Mouse (Mus musculus) MEL (cell line): Measurements from ENCODE around the gene Ssu2. TPM values are rescaled to one million over a fixed set of nuclear protein-coding genes. Genes with fewer than 3 reads are reported as not detected.

Experiments
- DNase-seq: peaks from one replicate; pipeline ENCODE4 v3.0.0; 2011; ENCODE audit warnings: low read depth, low spot score
- H3K27ac ChIP-seq: 2 replicates; pipeline ENCODE4 v1.5.1; 2012; ENCODE audit warnings: low read depth, mild to moderate bottlenecking, control low read depth, low read length, moderate library complexity; ENCODE audit not compliant: control insufficient read depth
- H3K27me3 ChIP-seq, 2 experiments: fragments of 150-350 bp in 1 of 2; sonication (generic) in 1 of 2; 2 replicates each; pipeline ENCODE4 v1.6.1; 2012; ENCODE audit warnings: low read length in 2 of 2, mild to moderate bottlenecking in 2 of 2, improper control_type of control experiment in 1 of 2, moderate library complexity in 1 of 2; ENCODE audit not compliant: insufficient read depth in 2 of 2, control insufficient read depth in 1 of 2
- H3K36me3 ChIP-seq, 2 experiments: 2 replicates each; pipeline ENCODE4 v1.6.1; 2012 to 2014; ENCODE audit warnings: low read length in 2 of 2, improper control_type of control experiment in 1 of 2, inconsistent platforms in 1 of 2, mild to moderate bottlenecking in 1 of 2; ENCODE audit not compliant: insufficient read depth in 2 of 2, control insufficient read depth in 1 of 2
- H3K4me1 ChIP-seq, 2 experiments: fragments of 150-350 bp in 1 of 2; sonication (generic) in 1 of 2; 2 replicates each; pipeline ENCODE4 v1.6.1; 2012; ENCODE audit warnings: low read length in 2 of 2, improper control_type of control experiment in 1 of 2, mild to moderate bottlenecking in 1 of 2; ENCODE audit not compliant: insufficient read depth in 2 of 2, control insufficient read depth in 1 of 2
- H3K4me3 ChIP-seq, 2 experiments: fragments of 150-350 bp in 1 of 2; sonication (generic) in 1 of 2; 2 replicates each; pipeline ENCODE4 v1.5.1; 2012; ENCODE audit warnings: low read depth in 2 of 2, low read length in 2 of 2, mild to moderate bottlenecking in 2 of 2, moderate library complexity in 2 of 2, control low read depth in 1 of 2, improper control_type of control experiment in 1 of 2; ENCODE audit not compliant: control insufficient read depth in 1 of 2, insufficient read depth in 1 of 2
- H3K79me2 ChIP-seq: 2 replicates; pipeline ENCODE4 v1.6.1; 2012; ENCODE audit warnings: mild to moderate bottlenecking, low read length, moderate library complexity; ENCODE audit not compliant: control insufficient read depth, poor library complexity, insufficient read depth
- H3K9ac ChIP-seq: 2 replicates; pipeline ENCODE4 v1.6.1; 2012; ENCODE audit warnings: low read depth, mild to moderate bottlenecking, control low read depth, low read length, moderate library complexity; ENCODE audit not compliant: control insufficient read depth, poor library complexity, severe bottlenecking
- H3K9me3 ChIP-seq: fragments of 150-350 bp; sonication (generic); replicated peaks from 2 replicates; pipeline ENCODE4 v1.6.1; 2012; ENCODE audit warnings: mild to moderate bottlenecking, low read length, improper control_type of control experiment, moderate library complexity; ENCODE audit not compliant: insufficient read depth
- BHLHE40 ChIP-seq: IDR thresholded peaks from 2 replicates; pipeline ENCODE4 v1.6.1; 2012; ENCODE audit warnings: low read depth, mild to moderate bottlenecking, inconsistent platforms, low read length, improper control_type of control experiment, borderline replicate concordance
- CTCF ChIP-seq, 3 experiments: IDR thresholded peaks in 2 of 3; conservative IDR thresholded peaks in 1 of 3; 2 replicates each; pipeline ENCODE4 v1.5.1; 2011 to 2012; ENCODE audit warnings: low read length in 3 of 3, low read depth in 2 of 3, mild to moderate bottlenecking in 2 of 3, improper control_type of control experiment in 1 of 3, inconsistent platforms in 1 of 3, mixed read lengths in 1 of 3, moderate library complexity in 1 of 3; ENCODE audit not compliant: control insufficient read depth in 1 of 3, insufficient read depth in 1 of 3, poor library complexity in 1 of 3, severe bottlenecking in 1 of 3
- E2F4 ChIP-seq: IDR thresholded peaks from 2 replicates; pipeline ENCODE4 v1.6.1; 2011; ENCODE audit warnings: low read depth, low read length, improper control_type of control experiment, borderline replicate concordance
- EP300 ChIP-seq, 2 experiments: IDR thresholded peaks; 2 replicates each; pipeline ENCODE4 v1.6.1; 2011; ENCODE audit warnings: improper control_type of control experiment in 2 of 2, low read length in 2 of 2, low read depth in 1 of 2, mild to moderate bottlenecking in 1 of 2
- ETS1 ChIP-seq: IDR thresholded peaks from 2 replicates; pipeline ENCODE4 v1.6.1; 2012; ENCODE audit warnings: low read depth, mild to moderate bottlenecking, inconsistent platforms, low read length, improper control_type of control experiment, moderate library complexity
- GABPA ChIP-seq: IDR thresholded peaks from 2 replicates; pipeline ENCODE4 v1.6.1; 2012; ENCODE audit warnings: low read depth, mild to moderate bottlenecking, inconsistent platforms, low read length, improper control_type of control experiment, moderate library complexity
- GATA1 ChIP-seq: IDR thresholded peaks from 2 replicates; pipeline ENCODE4 v1.6.1; 2011; ENCODE audit warnings: low read depth, low read length, improper control_type of control experiment
- HCFC1 ChIP-seq: IDR thresholded peaks from 2 replicates; pipeline ENCODE4 v1.6.1; 2012; ENCODE audit warnings: low read depth, mild to moderate bottlenecking, inconsistent platforms, low read length, improper control_type of control experiment, moderate library complexity
- JUND ChIP-seq: IDR thresholded peaks from 2 replicates; pipeline ENCODE4 v1.6.1; 2011; ENCODE audit warnings: low read depth, mild to moderate bottlenecking, improper control_type of control experiment, low read length
- KAT2A ChIP-seq: conservative IDR thresholded peaks from 2 replicates; pipeline ENCODE4 v1.6.1; 2012; ENCODE audit warnings: low read depth, low read length, improper control_type of control experiment, inconsistent platforms
- MAX ChIP-seq: IDR thresholded peaks from 2 replicates; pipeline ENCODE4 v1.6.1; 2011; ENCODE audit warnings: low read length, improper control_type of control experiment
- MYB ChIP-seq: IDR thresholded peaks from 2 replicates; pipeline ENCODE4 v1.6.1; 2011; ENCODE audit warnings: mild to moderate bottlenecking, low read depth, low read length, improper control_type of control experiment
- MYC ChIP-seq: IDR thresholded peaks from 2 replicates; pipeline ENCODE4 v1.6.1; 2011; ENCODE audit warnings: low read depth, mild to moderate bottlenecking, low read length, improper control_type of control experiment, moderate library complexity
- NRF1 ChIP-seq: IDR thresholded peaks from 2 replicates; pipeline ENCODE4 v1.6.1; 2014; ENCODE audit warnings: low read depth, mild to moderate bottlenecking, inconsistent platforms, low read length, improper control_type of control experiment, moderate library complexity; ENCODE audit not compliant: poor library complexity, insufficient read depth, severe bottlenecking
- POLR2A ChIP-seq, 2 experiments: IDR thresholded peaks; 2 replicates each; pipeline ENCODE4 v1.6.1; 2011 to 2012; ENCODE audit warnings: low read length in 2 of 2, mild to moderate bottlenecking in 2 of 2, control low read depth in 1 of 2, improper control_type of control experiment in 1 of 2, low read depth in 1 of 2, moderate library complexity in 1 of 2; ENCODE audit not compliant: control insufficient read depth in 1 of 2, insufficient read depth in 1 of 2, poor library complexity in 1 of 2
- POLR2AphosphoS2 ChIP-seq: IDR thresholded peaks from 2 replicates; pipeline ENCODE4 v1.6.1; 2011; ENCODE audit warnings: low read length, improper control_type of control experiment
- RCOR1 ChIP-seq: IDR thresholded peaks from 2 replicates; pipeline ENCODE4 v1.6.1; 2012; ENCODE audit warnings: low read depth, mild to moderate bottlenecking, inconsistent platforms, low read length, improper control_type of control experiment
- SIN3A ChIP-seq: IDR thresholded peaks from 2 replicates; pipeline ENCODE4 v1.6.1; 2012; ENCODE audit warnings: low read length, improper control_type of control experiment, inconsistent platforms
- SMC3 ChIP-seq: IDR thresholded peaks from 2 replicates; pipeline ENCODE4 v1.6.1; 2011; ENCODE audit warnings: low read depth, low read length, improper control_type of control experiment
- TAL1 ChIP-seq: IDR thresholded peaks from 2 replicates; pipeline ENCODE4 v1.6.1; 2012; ENCODE audit warnings: mild to moderate bottlenecking, inconsistent platforms, low read length, moderate library complexity, mixed read lengths
- TBP ChIP-seq: IDR thresholded peaks from 2 replicates; pipeline ENCODE4 v1.8.0; 2011; ENCODE audit warnings: low read depth, low read length, improper control_type of control experiment
- TCF12 ChIP-seq: IDR thresholded peaks from 2 replicates; pipeline ENCODE4 v1.6.1; 2014; ENCODE audit warnings: low read depth, mild to moderate bottlenecking, inconsistent platforms, low read length, improper control_type of control experiment, moderate library complexity
- USF1 ChIP-seq: IDR thresholded peaks from 2 replicates; pipeline ENCODE4 v1.6.1; 2014; ENCODE audit warnings: low read depth, mild to moderate bottlenecking, inconsistent platforms, low read length, improper control_type of control experiment, moderate library complexity
- USF2 ChIP-seq, 2 experiments: IDR thresholded peaks; 2 replicates each; pipeline ENCODE4 v1.6.1; 2011 to 2012; ENCODE audit warnings: improper control_type of control experiment in 2 of 2, low read length in 2 of 2, borderline replicate concordance in 1 of 2, inconsistent platforms in 1 of 2, low read depth in 1 of 2, mild to moderate bottlenecking in 1 of 2; ENCODE audit not compliant: insufficient read depth in 1 of 2
- ZKSCAN1 ChIP-seq: IDR thresholded peaks from 2 replicates; pipeline ENCODE4 v1.6.1; 2012; ENCODE audit warnings: low read depth, mild to moderate bottlenecking, inconsistent platforms, low read length, improper control_type of control experiment, moderate library complexity
- ZMIZ1 ChIP-seq: IDR thresholded peaks from 2 replicates; pipeline ENCODE4 v1.6.1; 2012; ENCODE audit warnings: low read depth, mild to moderate bottlenecking, inconsistent platforms, low read length, improper control_type of control experiment, moderate library complexity
- ZNF384 ChIP-seq: IDR thresholded peaks from 2 replicates; pipeline ENCODE4 v1.6.1; 2012; ENCODE audit warnings: low read depth, mild to moderate bottlenecking, inconsistent platforms, low read length, improper control_type of control experiment
- polyA plus RNA-seq, 2 experiments: library from polyadenylated mRNA; stranded (reverse) in 1 of 2; unstranded in 1 of 2; fragments of >175 nt in 1 of 2; fragments of >200 nt in 1 of 2; gene quantifications; 2 replicates each; pipeline versions ENCODE4 v1.2.1 to v1.2.4; 2012; ENCODE audit warnings: low replicate concordance in 2 of 2, low read depth in 1 of 2; ENCODE audit not compliant: insufficient read length in 2 of 2, insufficient read depth in 1 of 2, missing spikeins in 1 of 2
- total RNA-seq: library from RNA; depleted of rRNA; stranded (reverse); fragments of 300-350 nt; gene quantifications from 2 replicates; pipeline ENCODE4 v1.2.3, GENCODE M21; 2012

Gene Ssu2
- total and polyA plus RNA-seq, 3 experiments = not detected

DNA sequence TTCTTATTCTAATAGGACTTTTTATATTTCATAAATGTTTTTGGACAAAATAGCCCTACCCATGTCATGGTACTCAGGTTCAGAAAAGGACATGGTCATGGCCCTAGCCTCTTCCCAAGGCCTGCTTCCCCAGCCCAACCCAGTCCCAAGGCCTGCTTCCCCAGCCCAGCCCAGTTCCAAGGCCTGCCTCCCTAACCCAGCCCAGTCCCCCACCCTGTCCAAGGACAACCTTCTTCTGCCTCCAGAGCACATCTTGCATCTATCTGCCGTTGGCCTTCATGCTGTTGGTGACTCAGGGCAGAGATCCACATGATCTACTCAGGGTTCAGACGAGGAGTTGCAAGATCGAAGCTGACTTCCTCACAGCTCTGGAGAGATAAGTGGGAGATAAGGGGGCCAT lies 9.5 kb upstream of the Ssu2 start:
- TF ChIP-seq GABPA = no peak
- no peak for TF ChIP-seq GATA1
- no peak for TF ChIP-seq ZNF384
- TF ChIP-seq TCF12 = no peak
- no peak for TF ChIP-seq SIN3A
- TF ChIP-seq POLR2AphosphoS2 = no peak
- no peak for TF ChIP-seq CTCF (IDR thresholded peaks at IDR 0.05 in 2 of 3, conservative IDR thresholded peaks at IDR 0.05 in 1 of 3; ENCODE audit: control insufficient read depth in 1 of 3, insufficient read depth in 1 of 3, low read depth in 2 of 3, low read length in 3 of 3, poor library complexity in 1 of 3, severe bottlenecking in 1 of 3)
- TF ChIP-seq USF2 (IDR thresholded peaks at IDR 0.05; ENCODE audit: borderline replicate concordance in 1 of 2, insufficient read depth in 1 of 2, low read depth in 1 of 2, low read length in 2 of 2) = no peak
- no peak for TF ChIP-seq HCFC1
- no peak for TF ChIP-seq ZKSCAN1
- TF ChIP-seq POLR2A (IDR thresholded peaks at IDR 0.05; ENCODE audit: control insufficient read depth in 1 of 2, insufficient read depth in 1 of 2, low read depth in 1 of 2, low read length in 2 of 2, poor library complexity in 1 of 2) = no peak
- no peak for TF ChIP-seq ETS1
- TF ChIP-seq SMC3 = no peak
- no peak for TF ChIP-seq EP300 (IDR thresholded peaks at IDR 0.05; ENCODE audit: low read depth in 1 of 2, low read length in 2 of 2)
- TF ChIP-seq, all 39 proteins: peak for 0
- no peak overlapping the region for H3K27ac ChIP-seq
- no peaks in the 10 kb centered on the region for H3K4me1 ChIP-seq

DNA sequence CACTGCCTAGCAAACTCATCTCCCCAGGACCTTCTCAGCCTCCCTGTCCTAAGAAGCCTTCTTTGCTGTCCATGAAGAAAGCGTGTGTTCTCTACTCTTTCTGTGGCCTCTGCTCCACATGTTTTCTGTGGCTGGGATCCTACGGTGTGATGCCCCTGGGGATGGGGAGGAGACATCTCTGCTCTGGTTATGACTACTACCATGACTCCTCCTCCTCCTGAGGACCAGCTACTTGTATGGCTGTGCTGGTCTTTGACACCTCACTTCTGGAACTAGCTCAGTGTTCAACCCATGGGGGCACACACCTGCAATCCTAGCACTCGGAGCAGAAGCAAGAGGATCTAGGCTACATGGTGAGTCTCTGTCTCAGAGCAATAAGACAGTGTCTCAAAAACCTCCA lies 8.5 kb upstream of the Ssu2 start:
- H3K4me1 ChIP-seq = no peaks in the 10 kb centered on the region
- no peaks in the 10 kb centered on the region for H3K79me2 ChIP-seq
- no peak for TF ChIP-seq GABPA
- no peak for TF ChIP-seq RCOR1
- TF ChIP-seq E2F4 = no peak
- TF ChIP-seq HCFC1 = no peak
- TF ChIP-seq MYC = no peak
- TF ChIP-seq USF2 (IDR thresholded peaks at IDR 0.05; ENCODE audit: borderline replicate concordance in 1 of 2, insufficient read depth in 1 of 2, low read depth in 1 of 2, low read length in 2 of 2) = no peak
- TF ChIP-seq MYB = no peak
- TF ChIP-seq NRF1 = no peak
- TF ChIP-seq MAX = no peak
- TF ChIP-seq BHLHE40 = no peak
- TF ChIP-seq EP300 (IDR thresholded peaks at IDR 0.05; ENCODE audit: low read depth in 1 of 2, low read length in 2 of 2) = no peak
- no peak for TF ChIP-seq TAL1
- no peak for TF ChIP-seq ZMIZ1
- TF ChIP-seq POLR2AphosphoS2 = no peak
- TF ChIP-seq TBP = no peak
- TF ChIP-seq KAT2A = no peak
- no peak for TF ChIP-seq USF1
- TF ChIP-seq JUND = no peak
- H3K9me3 ChIP-seq = no peaks in the 10 kb centered on the region
- no peaks in the 10 kb centered on the region for H3K27me3 ChIP-seq
- no peak overlapping the region for H3K4me3 ChIP-seq
- H3K9ac ChIP-seq = no peak overlapping the region
- DNase-seq = no peak
- H3K27ac ChIP-seq = no peak overlapping the region
- no peaks in the 10 kb centered on the region for H3K36me3 ChIP-seq

More for the DNA sequence above, 9.5 kb upstream of the Ssu2 start:
- Histone ChIP-seq H3K9ac (no peak overlapping the region), H3K79me2 (no peaks in the 10 kb centered on the region), H3K4me3 (no peak overlapping the region), H3K36me3 (no peaks in the 10 kb centered on the region), H3K27me3 (no peaks in the 10 kb centered on the region), H3K9me3 (no peaks in the 10 kb centered on the region)
- DNase-seq = no peak
